Mouse (Mus musculus): ENCODE data around the gene Tssc4. TPM values are rescaled to one million over a fixed set of nuclear protein-coding genes. Genes with fewer than 3 reads are reported as not detected.

Tssc4 gene
- polyA plus RNA-seq, 1 experiment = 18.2 TPM

GRCm38 (mm10) chr7:143075394-143075793 lies 6.3 kb downstream of the Tssc4 start:
- no peaks in the 10 kb centered on the region for H3K9me3 ChIP-seq (replicated peaks; ENCODE audit: control insufficient read depth, insufficient read depth, low read length, poor library complexity, severe bottlenecking)
- no peak overlapping the region for H3K4me3 ChIP-seq (ENCODE audit: low read depth, low read length)
- H3K4me1 ChIP-seq (ENCODE audit: control insufficient read depth, insufficient read depth, low read length) = no peaks in the 10 kb centered on the region
- no peak for TF ChIP-seq CTCF (IDR thresholded peaks at IDR 0.05; ENCODE audit: low read depth, low read length)
- TF ChIP-seq EP300 (IDR thresholded peaks at IDR 0.05; ENCODE audit: insufficient read depth, low read depth, low read length) = no peak
- no peak for TF ChIP-seq POLR2A (IDR thresholded peaks at IDR 0.05; ENCODE audit: insufficient read depth, low read length)
- no peaks in the 10 kb centered on the region for H3K36me3 ChIP-seq (ENCODE audit: control insufficient read depth, insufficient read depth, low read length, poor library complexity, severe bottlenecking)
- H3K27me3 ChIP-seq (ENCODE audit: control insufficient read depth, insufficient read depth, low read length, poor library complexity, severe bottlenecking) = no peaks in the 10 kb centered on the region
- no peak overlapping the region for H3K9ac ChIP-seq (ENCODE audit: low read depth, poor library complexity, severe bottlenecking)
- H3K27ac ChIP-seq (ENCODE audit: insufficient read depth, low read length) = no peak overlapping the region

- TF ChIP-seq POLR2A (IDR thresholded peaks at IDR 0.05; ENCODE audit: insufficient read depth, low read length) (no peak), EP300 (IDR thresholded peaks at IDR 0.05; ENCODE audit: insufficient read depth, low read depth, low read length) (no peak), CTCF (IDR thresholded peaks at IDR 0.05; ENCODE audit: low read depth, low read length) (no peak)
- no peak overlapping the region for H3K9ac ChIP-seq (ENCODE audit: low read depth, poor library complexity, severe bottlenecking)
Observed at GRCm38 (mm10) chr7:143077351-143077750, 8.3 kb downstream of the Tssc4 start.

DNA sequence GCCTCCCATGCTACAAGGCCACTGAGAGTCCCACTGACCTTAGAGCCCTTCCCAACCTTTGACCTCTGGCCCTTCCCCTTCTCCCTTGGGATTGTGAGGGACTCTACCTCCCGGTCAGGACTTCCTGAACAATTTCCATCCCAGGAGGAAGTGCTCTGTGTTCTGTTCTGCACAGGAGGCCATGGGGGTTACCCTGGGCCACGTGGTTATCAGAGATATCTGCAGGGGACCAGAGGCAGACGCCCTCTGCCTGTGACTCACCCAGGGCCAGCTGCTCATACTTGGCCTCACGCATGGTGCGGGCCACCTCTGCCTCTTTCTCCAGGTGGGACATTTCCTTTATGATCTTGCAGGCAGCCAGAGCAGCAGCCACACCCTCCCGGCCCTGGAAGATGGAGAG lies 13.0 kb downstream of the Tssc4 start:
- Histone ChIP-seq H3K9me3 (replicated peaks; ENCODE audit: control insufficient read depth, insufficient read depth, low read length, poor library complexity, severe bottlenecking) (no peaks in the 10 kb centered on the region), H3K4me1 (ENCODE audit: control insufficient read depth, insufficient read depth, low read length) (no peaks in the 10 kb centered on the region), H3K36me3 (ENCODE audit: control insufficient read depth, insufficient read depth, low read length, poor library complexity, severe bottlenecking) (no peaks in the 10 kb centered on the region), H3K4me3 (ENCODE audit: low read depth, low read length) (no peak overlapping the region), H3K27me3 (ENCODE audit: control insufficient read depth, insufficient read depth, low read length, poor library complexity, severe bottlenecking) (no peaks in the 10 kb centered on the region), H3K9ac (ENCODE audit: low read depth, poor library complexity, severe bottlenecking) (no peak overlapping the region), H3K27ac (ENCODE audit: insufficient read depth, low read length) (no peak overlapping the region)
- TF ChIP-seq POLR2A (IDR thresholded peaks at IDR 0.05; ENCODE audit: insufficient read depth, low read length) = no peak
- TF ChIP-seq EP300 (IDR thresholded peaks at IDR 0.05; ENCODE audit: insufficient read depth, low read depth, low read length) = no peak
- no peak for TF ChIP-seq CTCF (IDR thresholded peaks at IDR 0.05; ENCODE audit: low read depth, low read length)

More at GRCm38 (mm10) chr7:143077351-143077750, 8.3 kb downstream of the Tssc4 start:
- Histone ChIP-seq H3K27ac (ENCODE audit: insufficient read depth, low read length) (no peak overlapping the region), H3K27me3 (ENCODE audit: control insufficient read depth, insufficient read depth, low read length, poor library complexity, severe bottlenecking) (no peaks in the 10 kb centered on the region), H3K4me3 (ENCODE audit: low read depth, low read length) (no peak overlapping the region), H3K4me1 (ENCODE audit: control insufficient read depth, insufficient read depth, low read length) (no peaks in the 10 kb centered on the region), H3K36me3 (ENCODE audit: control insufficient read depth, insufficient read depth, low read length, poor library complexity, severe bottlenecking) (no peaks in the 10 kb centered on the region), H3K9me3 (replicated peaks; ENCODE audit: control insufficient read depth, insufficient read depth, low read length, poor library complexity, severe bottlenecking) (no peaks in the 10 kb centered on the region)

DNA sequence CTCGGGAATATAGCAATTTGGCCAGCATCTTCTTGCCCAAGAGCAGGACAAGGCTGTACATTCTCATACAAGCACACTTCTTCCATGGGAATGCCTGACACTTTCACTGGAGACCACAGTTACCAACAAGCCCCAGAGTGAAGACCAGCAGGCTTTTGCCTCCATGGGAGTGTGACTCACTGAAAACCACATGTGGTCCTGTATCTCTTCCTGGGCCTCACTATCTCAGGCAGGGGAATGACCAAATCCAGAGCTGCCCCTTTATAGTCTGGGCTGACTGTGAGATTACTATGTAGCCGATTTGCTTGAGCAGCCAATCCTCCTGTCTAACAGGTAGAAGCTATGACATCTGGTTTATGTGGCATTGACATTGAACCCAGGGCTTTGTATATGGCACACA lies 14.7 kb downstream of the Tssc4 start:
- Histone ChIP-seq H3K36me3 (ENCODE audit: control insufficient read depth, insufficient read depth, low read length, poor library complexity, severe bottlenecking) (no peaks in the 10 kb centered on the region), H3K27me3 (ENCODE audit: control insufficient read depth, insufficient read depth, low read length, poor library complexity, severe bottlenecking) (no peaks in the 10 kb centered on the region), H3K4me3 (ENCODE audit: low read depth, low read length) (no peak overlapping the region), H3K4me1 (ENCODE audit: control insufficient read depth, insufficient read depth, low read length) (no peaks in the 10 kb centered on the region), H3K9me3 (replicated peaks; ENCODE audit: control insufficient read depth, insufficient read depth, low read length, poor library complexity, severe bottlenecking) (no peaks in the 10 kb centered on the region), H3K27ac (ENCODE audit: insufficient read depth, low read length) (no peak overlapping the region), H3K9ac (ENCODE audit: low read depth, poor library complexity, severe bottlenecking) (no peak overlapping the region)
- TF ChIP-seq EP300 (IDR thresholded peaks at IDR 0.05; ENCODE audit: insufficient read depth, low read depth, low read length) (no peak), CTCF (IDR thresholded peaks at IDR 0.05; ENCODE audit: low read depth, low read length) (no peak), POLR2A (IDR thresholded peaks at IDR 0.05; ENCODE audit: insufficient read depth, low read length) (no peak)

- no peaks in the 10 kb centered on the region for H3K27me3 ChIP-seq (ENCODE audit: control insufficient read depth, insufficient read depth, low read length, poor library complexity, severe bottlenecking)
- no peaks in the 10 kb centered on the region for H3K36me3 ChIP-seq (ENCODE audit: control insufficient read depth, insufficient read depth, low read length, poor library complexity, severe bottlenecking)
- H3K9ac ChIP-seq (ENCODE audit: low read depth, poor library complexity, severe bottlenecking) = no peak overlapping the region
- H3K4me1 ChIP-seq (ENCODE audit: control insufficient read depth, insufficient read depth, low read length) = no peaks in the 10 kb centered on the region
- no peaks in the 10 kb centered on the region for H3K9me3 ChIP-seq (replicated peaks; ENCODE audit: control insufficient read depth, insufficient read depth, low read length, poor library complexity, severe bottlenecking)
- no peak overlapping the region for H3K27ac ChIP-seq (ENCODE audit: insufficient read depth, low read length)
- peak; percentile 57 for TF ChIP-seq CTCF (IDR thresholded peaks at IDR 0.05; ENCODE audit: low read depth, low read length)
- no peak for TF ChIP-seq POLR2A (IDR thresholded peaks at IDR 0.05; ENCODE audit: insufficient read depth, low read length)
- H3K4me3 ChIP-seq (ENCODE audit: low read depth, low read length) = no peak overlapping the region
Observed at GRCm38 (mm10) chr7:143086366-143086765, 17.3 kb downstream of the Tssc4 start.

GRCm38 (mm10) chr7:143087070-143087579 lies 18.1 kb downstream of the Tssc4 start:
- no peak for TF ChIP-seq POLR2A (IDR thresholded peaks at IDR 0.05; ENCODE audit: insufficient read depth, low read length)
- peak; percentile 83 for TF ChIP-seq CTCF (IDR thresholded peaks at IDR 0.05; ENCODE audit: low read depth, low read length)
- H3K27ac ChIP-seq (ENCODE audit: insufficient read depth, low read length) = no peak overlapping the region
- H3K9ac ChIP-seq (ENCODE audit: low read depth, poor library complexity, severe bottlenecking) = no peak overlapping the region
- no peaks in the 10 kb centered on the region for H3K36me3 ChIP-seq (ENCODE audit: control insufficient read depth, insufficient read depth, low read length, poor library complexity, severe bottlenecking)
- H3K27me3 ChIP-seq (ENCODE audit: control insufficient read depth, insufficient read depth, low read length, poor library complexity, severe bottlenecking) = no peaks in the 10 kb centered on the region
- H3K9me3 ChIP-seq (replicated peaks; ENCODE audit: control insufficient read depth, insufficient read depth, low read length, poor library complexity, severe bottlenecking) = no peaks in the 10 kb centered on the region
- H3K4me3 ChIP-seq (ENCODE audit: low read depth, low read length) = no peak overlapping the region
- H3K4me1 ChIP-seq (ENCODE audit: control insufficient read depth, insufficient read depth, low read length) = no peaks in the 10 kb centered on the region

Data from ES-Bruce4 (cell line).